Comparison of ENCODE assay signal across 18 mouse cellular contexts in genomic region chr9:106436566-106436965, GRCm38 (mm10). TPM values are rescaled to one million over a fixed set of nuclear protein-coding genes. Genes with fewer than 3 reads are reported as not detected.
A peak's percentile ranks its signal among the peaks of the same experiment; 100 is the strongest.
DNase-seq lines count a peak whose midpoint lies in the region; ATAC-seq and TF ChIP-seq lines count a peak whose summit lies in the region.
"Had no signal": no experiment of that assay in that cellular context is flagged by ENCODE, and none has a peak within 500 bp of the region (broad histone marks: within the 10 kb centered on the region; RNA-seq: fewer than 3 reads in every experiment).

No protein-coding gene starts in this region.

- H3K27me3 ChIP-seq in intestine, embryonic 15.5 days (replicated peaks) = no peaks in the 10 kb centered on the region
- no peaks in the 10 kb centered on the region for H3K27me3 ChIP-seq in intestine, postnatal 0 days (replicated peaks; ENCODE audit: control insufficient read depth, insufficient read depth, low read length)
- no peaks in the 10 kb centered on the region for H3K27me3 ChIP-seq in midbrain, postnatal 0 days (ENCODE audit: insufficient read depth, low read length)
- no peaks in the 10 kb centered on the region for H3K27me3 ChIP-seq in midbrain, embryonic 11.5 days (ENCODE audit: control insufficient read depth, insufficient read depth, low read length)
- H3K27me3 ChIP-seq in intestine, embryonic 16.5 days (replicated peaks; ENCODE audit: control insufficient read depth, insufficient read depth, low read length) = no peaks in the 10 kb centered on the region
- no peaks in the 10 kb centered on the region for H3K27me3 ChIP-seq in neural tube, embryonic 13.5 days
- H3K27me3 ChIP-seq: limb, embryonic 15.5 days; Patski had no signal

- 0 out of 2 replicates have a peak overlapping the region, but pooled peaks have one; percentile 17 for H3K9ac ChIP-seq in intestine, embryonic 15.5 days
- H3K9ac ChIP-seq in intestine, postnatal 0 days (ENCODE audit: low read depth, low read length) = no peak overlapping the region
- H3K9ac ChIP-seq in midbrain, postnatal 0 days (replicated peaks; ENCODE audit: low read length, poor library complexity, severe bottlenecking) = 0 out of 2 replicates have a peak overlapping the region, but pooled peaks have one; percentile 13
- no peak overlapping the region for H3K9ac ChIP-seq in midbrain, embryonic 11.5 days (ENCODE audit: low read length)
- peak overlapping the region; percentile 35 for H3K9ac ChIP-seq in intestine, embryonic 16.5 days (ENCODE audit: low read depth, low read length)
- H3K9ac ChIP-seq in neural tube, embryonic 13.5 days = peak overlapping the region; percentile 26; the same call in 1 of the 2 replicates
- H3K9ac ChIP-seq: forebrain, postnatal 0 days; limb, embryonic 15.5 days had no signal

- H3K9me3 ChIP-seq in intestine, embryonic 15.5 days = no peaks in the 10 kb centered on the region
- no peaks in the 10 kb centered on the region for H3K9me3 ChIP-seq in intestine, postnatal 0 days (ENCODE audit: control insufficient read depth)
- no peaks in the 10 kb centered on the region for H3K9me3 ChIP-seq in midbrain, postnatal 0 days (ENCODE audit: low read length)
- no peaks in the 10 kb centered on the region for H3K9me3 ChIP-seq in midbrain, embryonic 11.5 days (ENCODE audit: control insufficient read depth, low read length)
- H3K9me3 ChIP-seq in intestine, embryonic 16.5 days (ENCODE audit: control insufficient read depth, low read length) = no peaks in the 10 kb centered on the region
- no peaks in the 10 kb centered on the region for H3K9me3 ChIP-seq in neural tube, embryonic 13.5 days
- H3K9me3 ChIP-seq: hindbrain, embryonic 10.5 days; limb, embryonic 15.5 days had no signal

- no peak for TF ChIP-seq CTCF in intestine, postnatal 0 days (IDR thresholded peaks at IDR 0.05; ENCODE audit: low read depth)
- TF ChIP-seq CTCF in midbrain, postnatal 0 days (IDR thresholded peaks at IDR 0.05) = no peak

- H3K27ac ChIP-seq in intestine, embryonic 15.5 days = no peak overlapping the region
- H3K27ac ChIP-seq in intestine, postnatal 0 days (ENCODE audit: low read depth, low read length) = no peak overlapping the region
- H3K27ac ChIP-seq in midbrain, postnatal 0 days (ENCODE audit: low read depth, low read length) = no peak overlapping the region
- no peak overlapping the region for H3K27ac ChIP-seq in midbrain, embryonic 11.5 days (ENCODE audit: low read depth, low read length)
- no peak overlapping the region for H3K27ac ChIP-seq in intestine, embryonic 16.5 days (ENCODE audit: low read length)
- no peak overlapping the region for H3K27ac ChIP-seq in neural tube, embryonic 13.5 days (replicated peaks)
- H3K27ac ChIP-seq: layer of hippocampus, adult 2 months; left cerebral cortex, adult 2 months; limb, embryonic 15.5 days had no signal

- no peak for ATAC-seq in intestine, embryonic 15.5 days
- ATAC-seq in intestine, postnatal 0 days = no peak
- no peak for ATAC-seq in midbrain, postnatal 0 days (ENCODE audit: low FRiP score)
- no peak for ATAC-seq in midbrain, embryonic 11.5 days (ENCODE audit: low FRiP score)
- no peak for ATAC-seq in intestine, embryonic 16.5 days
- ATAC-seq in neural tube, embryonic 13.5 days (ENCODE audit: low read depth) = no peak
- ATAC-seq: forebrain, postnatal 0 days; Patski had no signal

- 76% methylated on average over 9 of the region's 9 CpGs for WGBS in intestine, embryonic 15.5 days
- 66% methylated on average over 9 of the region's 9 CpGs for WGBS in intestine, postnatal 0 days
- 87% methylated on average over 9 of the region's 9 CpGs for WGBS in midbrain, postnatal 0 days
- WGBS in midbrain, embryonic 11.5 days = 81% methylated on average over 9 of the region's 9 CpGs
- 75% methylated on average over 9 of the region's 9 CpGs for WGBS in intestine, embryonic 16.5 days
- WGBS in neural tube, embryonic 13.5 days = 89% methylated on average over 9 of the region's 9 CpGs

- H3K4me3 ChIP-seq in intestine, embryonic 15.5 days (replicated peaks) = no peak overlapping the region
- no peak overlapping the region for H3K4me3 ChIP-seq in intestine, postnatal 0 days (ENCODE audit: low read depth, low read length)
- H3K4me3 ChIP-seq in midbrain, postnatal 0 days (ENCODE audit: low read depth, low read length) = no peak overlapping the region
- no peak overlapping the region for H3K4me3 ChIP-seq in midbrain, embryonic 11.5 days (ENCODE audit: low read depth, low read length)
- H3K4me3 ChIP-seq in intestine, embryonic 16.5 days (ENCODE audit: low read length) = no peak overlapping the region
- no peak overlapping the region for H3K4me3 ChIP-seq in neural tube, embryonic 13.5 days
- H3K4me3 ChIP-seq: layer of hippocampus, adult 2 months; left cerebral cortex, adult 2 months had no signal

- H3K4me1 ChIP-seq in intestine, embryonic 15.5 days (replicated peaks) = peaks cover 39% of the 10 kb centered on the region
- H3K4me1 ChIP-seq in intestine, postnatal 0 days (replicated peaks; ENCODE audit: control insufficient read depth, insufficient read depth, low read length) = no peaks in the 10 kb centered on the region
- peaks cover 4% of the 10 kb centered on the region; the same call in 1 of the 2 replicates for H3K4me1 ChIP-seq in midbrain, postnatal 0 days (ENCODE audit: insufficient read depth, low read length)
- H3K4me1 ChIP-seq in midbrain, embryonic 11.5 days (ENCODE audit: control insufficient read depth, insufficient read depth, low read length) = peaks cover 12% of the 10 kb centered on the region
- peaks cover 40% of the 10 kb centered on the region for H3K4me1 ChIP-seq in intestine, embryonic 16.5 days (ENCODE audit: control insufficient read depth, insufficient read depth, low read length)
- peaks cover 25% of the 10 kb centered on the region for H3K4me1 ChIP-seq in neural tube, embryonic 13.5 days (replicated peaks)

- H3K4me2 ChIP-seq in intestine, embryonic 15.5 days (replicated peaks) = peak overlapping the region; percentile 93
- H3K4me2 ChIP-seq in intestine, postnatal 0 days (replicated peaks; ENCODE audit: low read depth) = no peak overlapping the region; the same call in 1 of the 2 replicates
- no peak overlapping the region for H3K4me2 ChIP-seq in midbrain, postnatal 0 days (ENCODE audit: low read depth, low read length, poor library complexity, severe bottlenecking)
- H3K4me2 ChIP-seq in midbrain, embryonic 11.5 days = no peak overlapping the region
- H3K4me2 ChIP-seq in intestine, embryonic 16.5 days (ENCODE audit: low read depth, low read length) = no peak overlapping the region
- H3K4me2 ChIP-seq in neural tube, embryonic 13.5 days = no peak overlapping the region

- DNase-seq in midbrain, postnatal 0 days (ENCODE audit: low spot score) = no peak
- DNase-seq in midbrain, embryonic 11.5 days (ENCODE audit: low spot score, missing footprints) = no peak
- DNase-seq in thymus, postnatal 4 days = no peak
- DNase-seq: cerebellum, postnatal 10 days; forebrain, postnatal 0 days; gastrocnemius, postnatal 10 days; kidney, adult 11 months; right cerebral cortex, postnatal 4 days; thymus, postnatal 25 days had no signal

- H3K36me3 ChIP-seq in intestine, embryonic 15.5 days = peaks cover 10% of the 10 kb centered on the region
- peaks cover 20% of the 10 kb centered on the region for H3K36me3 ChIP-seq in intestine, postnatal 0 days (ENCODE audit: control insufficient read depth, insufficient read depth)
- H3K36me3 ChIP-seq in midbrain, postnatal 0 days (ENCODE audit: insufficient read depth, low read length) = peaks cover 35% of the 10 kb centered on the region
- H3K36me3 ChIP-seq in midbrain, embryonic 11.5 days (ENCODE audit: control insufficient read depth, insufficient read depth, low read length) = peaks cover 8% of the 10 kb centered on the region
- 0 out of 2 replicates have a peak, but pooled peaks cover 8% of the 10 kb centered on the region for H3K36me3 ChIP-seq in intestine, embryonic 16.5 days (ENCODE audit: control insufficient read depth, insufficient read depth, low read length)
- H3K36me3 ChIP-seq in neural tube, embryonic 13.5 days = peaks cover 31% of the 10 kb centered on the region

RNA-seq across cellular contexts. Expression of gene Acy1, which starts 1.6 kb away (rescaled TPM):
- polyA plus RNA-seq in intestine, embryonic 15.5 days (2015; fragmentation: Nextera tagmentation; extraction: Ambion mirVana) = 47.7 and 48.7 TPM in 2 replicates
- 42.2 and 43.2 TPM in 2 replicates for polyA plus RNA-seq in intestine, postnatal 0 days (2015; fragmentation: Nextera tagmentation; extraction: Ambion mirVana)
- 11.4 and 22.6 TPM in 2 replicates for total RNA-seq in midbrain, postnatal 0 days (2014; rRNA removed)
- 13.3 and 17.0 TPM in 2 replicates for polyA plus RNA-seq in midbrain, postnatal 0 days (2015; fragmentation: Nextera tagmentation; extraction: Ambion mirVana)
- 29.9 and 30.4 TPM in 2 replicates for polyA plus RNA-seq in midbrain, embryonic 11.5 days (2014; fragmentation: Nextera tagmentation; extraction: Ambion mirVana)
- polyA plus RNA-seq in intestine, embryonic 16.5 days (2015; fragmentation: Nextera tagmentation; extraction: Ambion mirVana) = 59.8 and 59.9 TPM in 2 replicates
- polyA plus RNA-seq in neural tube, embryonic 13.5 days (2015; fragmentation: Nextera tagmentation; extraction: Ambion mirVana) = 27.9 and 31.0 TPM in 2 replicates

RNA-seq across cellular contexts. Expression of gene Rpl29, which starts 7.3 kb away (rescaled TPM):
- polyA plus RNA-seq in intestine, embryonic 15.5 days (2015; fragmentation: Nextera tagmentation; extraction: Ambion mirVana) = 981 and 1,002 TPM in 2 replicates
- 539 and 575 TPM in 2 replicates for polyA plus RNA-seq in intestine, postnatal 0 days (2015; fragmentation: Nextera tagmentation; extraction: Ambion mirVana)
- 795 and 936 TPM in 2 replicates for total RNA-seq in midbrain, postnatal 0 days (2014; rRNA removed)
- 645 TPM in 2 replicates for polyA plus RNA-seq in midbrain, postnatal 0 days (2015; fragmentation: Nextera tagmentation; extraction: Ambion mirVana)
- 867 and 874 TPM in 2 replicates for polyA plus RNA-seq in midbrain, embryonic 11.5 days (2014; fragmentation: Nextera tagmentation; extraction: Ambion mirVana)
- 866 and 931 TPM in 2 replicates for polyA plus RNA-seq in intestine, embryonic 16.5 days (2015; fragmentation: Nextera tagmentation; extraction: Ambion mirVana)
- polyA plus RNA-seq in neural tube, embryonic 13.5 days (2015; fragmentation: Nextera tagmentation; extraction: Ambion mirVana) = 576 and 729 TPM in 2 replicates

RNA-seq across cellular contexts. Expression of gene Abhd14b, which starts 10.7 kb away (rescaled TPM):
- 25.4 and 31.8 TPM in 2 replicates for polyA plus RNA-seq in intestine, embryonic 15.5 days (2015; fragmentation: Nextera tagmentation; extraction: Ambion mirVana)
- 35.9 and 38.1 TPM in 2 replicates for polyA plus RNA-seq in intestine, postnatal 0 days (2015; fragmentation: Nextera tagmentation; extraction: Ambion mirVana)
- 16.2 and 18.4 TPM in 2 replicates for total RNA-seq in midbrain, postnatal 0 days (2014; rRNA removed)
- polyA plus RNA-seq in midbrain, postnatal 0 days (2015; fragmentation: Nextera tagmentation; extraction: Ambion mirVana) = 12.6 and 13.8 TPM in 2 replicates
- 3.9 and 4.5 TPM in 2 replicates for polyA plus RNA-seq in midbrain, embryonic 11.5 days (2014; fragmentation: Nextera tagmentation; extraction: Ambion mirVana)
- 34.3 and 34.4 TPM in 2 replicates for polyA plus RNA-seq in intestine, embryonic 16.5 days (2015; fragmentation: Nextera tagmentation; extraction: Ambion mirVana)
- polyA plus RNA-seq in neural tube, embryonic 13.5 days (2015; fragmentation: Nextera tagmentation; extraction: Ambion mirVana) = 5.9 and 6.9 TPM in 2 replicates

RNA-seq across cellular contexts. Expression of gene Abhd14a, which starts 10.9 kb away (rescaled TPM):
- polyA plus RNA-seq in intestine, embryonic 15.5 days (2015; fragmentation: Nextera tagmentation; extraction: Ambion mirVana) = 49.1 and 51.0 TPM in 2 replicates
- polyA plus RNA-seq in intestine, postnatal 0 days (2015; fragmentation: Nextera tagmentation; extraction: Ambion mirVana) = 20.8 and 21.0 TPM in 2 replicates
- 69.8 and 73.8 TPM in 2 replicates for total RNA-seq in midbrain, postnatal 0 days (2014; rRNA removed)
- polyA plus RNA-seq in midbrain, postnatal 0 days (2015; fragmentation: Nextera tagmentation; extraction: Ambion mirVana) = 72.3 and 74.5 TPM in 2 replicates
- 30.8 and 34.5 TPM in 2 replicates for polyA plus RNA-seq in midbrain, embryonic 11.5 days (2014; fragmentation: Nextera tagmentation; extraction: Ambion mirVana)
- polyA plus RNA-seq in intestine, embryonic 16.5 days (2015; fragmentation: Nextera tagmentation; extraction: Ambion mirVana) = 50.2 and 52.0 TPM in 2 replicates
- polyA plus RNA-seq in neural tube, embryonic 13.5 days (2015; fragmentation: Nextera tagmentation; extraction: Ambion mirVana) = 49.7 and 57.4 TPM in 2 replicates

RNA-seq across cellular contexts. Expression of gene Pcbp4, which starts 16.5 kb away (rescaled TPM):
- polyA plus RNA-seq in intestine, embryonic 15.5 days (2015; fragmentation: Nextera tagmentation; extraction: Ambion mirVana) = 43.7 and 49.5 TPM in 2 replicates
- 13.8 and 15.7 TPM in 2 replicates for polyA plus RNA-seq in intestine, postnatal 0 days (2015; fragmentation: Nextera tagmentation; extraction: Ambion mirVana)
- total RNA-seq in midbrain, postnatal 0 days (2014; rRNA removed) = 543 and 647 TPM in 2 replicates
- 242 and 248 TPM in 2 replicates for polyA plus RNA-seq in midbrain, postnatal 0 days (2015; fragmentation: Nextera tagmentation; extraction: Ambion mirVana)
- 219 and 256 TPM in 2 replicates for polyA plus RNA-seq in midbrain, embryonic 11.5 days (2014; fragmentation: Nextera tagmentation; extraction: Ambion mirVana)
- 30.5 and 32.6 TPM in 2 replicates for polyA plus RNA-seq in intestine, embryonic 16.5 days (2015; fragmentation: Nextera tagmentation; extraction: Ambion mirVana)
- 257 and 262 TPM in 2 replicates for polyA plus RNA-seq in neural tube, embryonic 13.5 days (2015; fragmentation: Nextera tagmentation; extraction: Ambion mirVana)

Comparison
In these comparisons a context has a peak if more than half of its experiments do, and no peak if none do; other contexts are left out.
1. H3K9ac ChIP-seq: peak in intestine, embryonic 15.5 days (single experiment), midbrain, postnatal 0 days (single experiment), intestine, embryonic 16.5 days (single experiment) and neural tube, embryonic 13.5 days (single experiment); none in intestine, postnatal 0 days (single experiment) and midbrain, embryonic 11.5 days (single experiment).